Mouse (Mus musculus): Measurements from ENCODE around the gene Pygo2.

DNA sequence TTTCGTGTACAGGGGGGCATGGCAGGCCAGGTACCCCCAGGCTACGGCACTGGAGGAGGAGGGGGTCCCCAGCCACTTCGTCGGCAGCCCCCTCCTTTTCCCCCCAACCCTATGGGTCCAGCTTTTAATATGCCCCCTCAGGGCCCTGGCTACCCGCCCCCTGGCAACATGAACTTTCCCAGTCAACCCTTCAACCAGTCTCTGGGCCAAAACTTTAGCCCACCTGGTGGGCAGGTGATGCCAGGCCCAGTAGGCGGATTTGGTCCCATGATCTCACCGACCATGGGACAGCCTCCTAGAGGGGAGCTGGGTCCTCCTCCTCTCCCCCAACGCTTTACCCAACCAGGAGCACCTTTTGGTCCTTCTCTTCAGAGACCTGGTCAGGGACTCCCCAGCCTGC, 2.6 kb downstream of the Pygo2 start:
- TF ChIP-seq POLR2A (IDR thresholded peaks at IDR 0.05; ENCODE audit: low read depth, low read length) (no peak), CTCF (IDR thresholded peaks at IDR 0.05; ENCODE audit: extremely low read depth, insufficient read depth, insufficient read length, insufficient replicate concordance) (no peak)
